Mouse (Mus musculus) forebrain, embryonic 11.5 days (tissue): ENCODE measurements around the gene Rnf167. TPM values are rescaled to one million over a fixed set of nuclear protein-coding genes. Genes with fewer than 3 reads are reported as not detected.

ENCODE experiments used
- ATAC-seq: fragments of 200-750 bp; cut with Nextera tagmentation; replicated peaks from 2 replicates; pipeline ENCODE4 v1.8.0; 2017; ENCODE audit warnings: moderate TSS enrichment; ENCODE audit not compliant: low FRiP score
- DNase-seq: peaks from one replicate; pipeline ENCODE4 v3.0.0-alpha.2; 2017; ENCODE audit warnings: low spot score
- H3K27ac ChIP-seq: fragments of 300-500 bp; sonication (generic); 2 replicates; pipeline ENCODE4 v1.5.1; 2014; ENCODE audit warnings: low read depth, low read length
- H3K27me3 ChIP-seq: fragments of 300-500 bp; sonication (generic); 2 replicates; pipeline ENCODE4 v1.6.1; 2014; ENCODE audit warnings: mild to moderate bottlenecking, low read length, mixed read lengths; ENCODE audit not compliant: control insufficient read depth, insufficient read depth
- H3K36me3 ChIP-seq: fragments of 300-500 bp; sonication (generic); 2 replicates; pipeline ENCODE4 v1.6.1; 2014; ENCODE audit warnings: mild to moderate bottlenecking, low read length, moderate library complexity, mixed read lengths; ENCODE audit not compliant: control insufficient read depth, insufficient read depth
- H3K4me1 ChIP-seq: fragments of 300-500 bp; sonication (generic); replicated peaks from 2 replicates; pipeline ENCODE4 v1.6.1; 2014; ENCODE audit warnings: low read length, mixed read lengths; ENCODE audit not compliant: control insufficient read depth, insufficient read depth
- H3K4me2 ChIP-seq: fragments of 300-500 bp; sonication (generic); 2 replicates; pipeline ENCODE4 v1.6.1; 2014; ENCODE audit warnings: low read depth, mild to moderate bottlenecking, low read length, moderate library complexity, mixed read lengths; ENCODE audit not compliant: severe bottlenecking
- H3K4me3 ChIP-seq: fragments of 300-500 bp; sonication (generic); 2 replicates; pipeline ENCODE4 v1.5.1; 2014; ENCODE audit warnings: low read depth, low read length
- H3K9ac ChIP-seq: fragments of 300-500 bp; sonication (generic); 2 replicates; pipeline ENCODE4 v1.6.1; 2014; ENCODE audit warnings: low read length
- H3K9me3 ChIP-seq: fragments of 300-500 bp; sonication (generic); 2 replicates; pipeline ENCODE4 v1.6.1; 2016; ENCODE audit warnings: low read length, mixed read lengths; ENCODE audit not compliant: control insufficient read depth
- WGBS: fragments of 180-500 bp; shearing (Covaris S2); extraction: QIAGEN DNeasy Blood & Tissue Kit; methylation state at CpG from one replicate; pipeline ENCODE4 v1.1.7; 2014; 5-methylcytosine and 5-hydroxymethylcytosine counted together
- polyA plus RNA-seq: library from polyadenylated mRNA; unstranded; fragments of >200 nt; fragmentation: Nextera tagmentation; extraction: Ambion mirVana; gene quantifications from 2 replicates; pipeline ENCODE4 v1.2.1, GENCODE M21; 2014

Gene Rnf167
- polyA plus RNA-seq, 1 experiment from 2014 or later = 90.0 TPM

DNA sequence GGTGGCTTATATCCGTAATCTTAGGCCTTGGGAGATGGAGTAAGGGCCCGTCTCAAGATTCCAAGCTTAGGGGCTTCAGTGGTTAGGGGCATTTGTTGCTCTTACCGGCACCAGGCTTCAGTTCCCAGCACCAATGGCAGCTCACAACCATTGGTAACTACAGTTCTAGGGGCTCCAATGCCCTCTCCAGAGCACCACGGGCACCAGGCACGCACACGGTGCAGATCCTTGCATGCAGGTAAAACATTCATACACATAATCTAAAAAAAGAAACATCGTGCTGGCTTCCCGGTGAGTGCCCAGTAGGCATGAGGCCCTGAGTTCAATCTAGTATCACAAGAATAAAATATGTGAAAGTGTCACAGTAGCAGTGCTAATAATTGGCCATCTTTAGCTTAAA lies 16.1 kb downstream of the Rnf167 start:
- DNase-seq (no peak), ATAC-seq (no peak)
- Histone ChIP-seq H3K9ac (no peak overlapping the region), H3K4me3 (no peak overlapping the region), H3K4me1 (no peaks in the 10 kb centered on the region), H3K9me3 (no peaks in the 10 kb centered on the region), H3K27ac (no peak overlapping the region), H3K36me3 (peaks cover 14% of the 10 kb centered on the region; the same call in 1 of the 2 replicates), H3K4me2 (no peak overlapping the region), H3K27me3 (no peaks in the 10 kb centered on the region)
- WGBS = 87% methylated on average over 8 of the region's 8 CpGs

DNA sequence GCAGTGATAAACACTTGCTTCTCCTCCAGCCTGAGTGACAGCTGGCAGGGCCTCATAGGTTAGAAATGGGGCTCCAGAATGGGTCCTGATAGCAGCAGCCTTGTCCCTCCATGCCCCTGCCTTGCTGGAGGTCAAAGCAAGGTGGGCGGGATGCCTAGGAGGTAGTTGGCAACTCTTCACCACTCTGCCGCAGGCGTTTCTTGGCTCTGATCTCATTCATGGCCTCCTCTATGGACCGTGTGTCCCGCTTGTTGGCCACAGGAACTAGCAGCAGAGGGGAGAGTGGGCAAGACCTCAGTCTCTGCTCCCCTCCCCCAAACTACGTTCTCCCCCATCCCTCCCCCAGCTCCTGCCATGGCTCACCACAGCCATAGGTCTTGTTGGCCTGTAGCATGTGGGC lies 16.9 kb downstream of the Rnf167 start:
- peaks cover 14% of the 10 kb centered on the region; the same call in 1 of the 2 replicates for H3K36me3 ChIP-seq
- no peaks in the 10 kb centered on the region for H3K27me3 ChIP-seq
- DNase-seq = no peak
- no peak overlapping the region for H3K4me3 ChIP-seq
- H3K4me2 ChIP-seq = no peak overlapping the region
- WGBS = 91% methylated on average over 6 of the region's 6 CpGs
- no peak overlapping the region for H3K27ac ChIP-seq
- H3K9ac ChIP-seq = no peak overlapping the region
- ATAC-seq = no peak
- H3K4me1 ChIP-seq = no peaks in the 10 kb centered on the region
- H3K9me3 ChIP-seq = no peaks in the 10 kb centered on the region

DNA sequence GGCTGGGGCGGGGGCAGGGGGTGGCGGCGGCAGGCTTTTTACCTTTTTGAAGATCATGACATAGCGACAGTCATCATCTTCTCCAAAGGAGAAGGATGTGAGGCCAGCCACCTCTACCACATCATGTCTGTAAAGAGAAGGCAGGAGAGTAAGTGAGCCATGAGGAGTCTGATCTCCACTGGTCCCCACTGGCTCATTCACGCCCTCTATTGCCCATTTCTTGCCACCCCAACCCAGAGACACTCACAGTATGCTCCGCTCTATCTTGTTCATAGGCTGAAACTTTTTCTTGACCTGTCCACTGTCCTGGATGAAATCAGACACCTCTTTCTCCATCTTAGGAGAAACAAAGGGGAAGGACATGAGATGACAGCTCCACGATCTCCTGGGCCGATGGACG lies 17.7 kb downstream of the Rnf167 start:
- no peak overlapping the region for H3K27ac ChIP-seq
- DNase-seq (no peak), ATAC-seq (no peak)
- H3K4me3 ChIP-seq = no peak overlapping the region
- H3K4me2 ChIP-seq = no peak overlapping the region
- H3K4me1 ChIP-seq = no peaks in the 10 kb centered on the region
- peaks cover 14% of the 10 kb centered on the region; the same call in 1 of the 2 replicates for H3K36me3 ChIP-seq
- no peaks in the 10 kb centered on the region for H3K9me3 ChIP-seq
- H3K27me3 ChIP-seq = no peaks in the 10 kb centered on the region
- WGBS = 93% methylated on average over 9 of the region's 9 CpGs
- no peak overlapping the region for H3K9ac ChIP-seq

DNA sequence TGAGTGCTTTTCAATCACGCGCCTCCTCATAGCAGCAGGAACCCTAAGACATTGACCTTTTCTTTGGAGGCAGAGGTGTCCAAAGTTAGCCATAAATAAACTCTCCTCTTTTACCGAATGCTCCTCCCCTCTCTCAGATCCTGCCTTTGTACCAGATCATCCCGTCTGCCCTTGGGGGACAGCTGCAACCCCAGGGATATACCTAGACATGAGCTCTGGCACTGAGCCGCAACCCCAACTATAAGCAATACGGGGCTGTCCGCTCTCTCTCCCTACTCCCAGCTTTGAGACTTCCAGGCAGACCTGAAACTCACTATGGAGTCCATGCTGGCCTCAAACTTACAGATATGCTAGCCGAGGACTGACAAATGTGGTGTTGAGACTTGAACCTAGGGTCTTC lies 19.7 kb downstream of the Rnf167 start:
- H3K9ac ChIP-seq = no peak overlapping the region
- WGBS = 97% methylated on average over 8 of the region's 8 CpGs
- no peaks in the 10 kb centered on the region for H3K9me3 ChIP-seq
- no peak overlapping the region for H3K4me3 ChIP-seq
- ATAC-seq = no peak
- no peaks in the 10 kb centered on the region for H3K27me3 ChIP-seq
- peaks cover 4% of the 10 kb centered on the region; the same call in 1 of the 2 replicates for H3K4me1 ChIP-seq
- DNase-seq = no peak
- peaks cover 14% of the 10 kb centered on the region; the same call in 1 of the 2 replicates for H3K36me3 ChIP-seq
- no peak overlapping the region for H3K4me2 ChIP-seq
- H3K27ac ChIP-seq = no peak overlapping the region

DNA sequence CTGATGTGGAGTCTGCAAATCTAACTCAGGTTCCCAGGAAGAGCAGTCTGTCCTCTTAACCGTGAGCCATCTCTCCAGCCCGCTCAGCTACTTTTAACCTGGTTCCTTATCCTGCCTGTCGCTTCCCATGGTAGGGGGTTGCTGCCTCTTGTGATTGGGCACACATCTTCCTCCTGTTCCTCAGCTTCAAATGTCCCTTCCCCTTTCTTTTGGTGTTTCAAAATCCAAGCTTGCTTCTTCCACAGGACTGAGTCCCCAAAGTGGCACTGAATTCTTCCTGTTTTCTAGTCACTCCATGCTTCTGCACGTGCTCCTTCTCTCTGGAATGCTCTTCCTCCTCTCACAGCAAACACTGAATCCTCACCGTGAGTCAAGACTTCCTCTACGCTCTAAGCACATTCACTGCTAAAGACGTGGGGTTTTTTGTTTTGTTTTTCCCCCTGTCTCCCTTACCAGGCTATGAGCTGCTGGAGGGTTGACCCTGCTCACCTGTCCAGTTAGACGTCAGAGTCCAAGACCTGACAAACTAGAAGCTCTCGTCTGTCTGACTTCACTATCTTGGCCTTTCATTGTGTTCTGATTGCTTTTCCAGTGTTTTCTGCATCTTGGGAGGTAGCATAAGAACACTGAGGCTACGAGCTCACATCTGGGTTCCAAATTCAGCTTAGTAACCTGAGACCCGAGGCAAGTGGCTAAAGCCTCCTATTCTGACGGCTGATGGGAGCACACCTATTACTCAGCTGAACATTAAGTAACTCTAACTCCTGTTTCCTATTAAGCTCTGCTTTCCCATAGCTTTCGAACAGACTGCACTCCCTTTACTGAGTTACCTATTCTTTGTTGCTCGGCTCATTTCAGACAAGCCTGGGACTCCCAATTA lies 20.5 kb downstream of the Rnf167 start:
- Histone ChIP-seq H3K36me3 (peaks cover 12% of the 10 kb centered on the region; the same call in 1 of the 2 replicates), H3K4me1 (peaks cover 4% of the 10 kb centered on the region; the same call in 1 of the 2 replicates), H3K4me2 (peak overlapping the region; percentile 76; the same call in 1 of the 2 replicates), H3K9me3 (no peaks in the 10 kb centered on the region), H3K27me3 (no peaks in the 10 kb centered on the region), H3K27ac (no peak overlapping the region), H3K9ac (peak overlapping the region; percentile 62; the same call in 1 of the 2 replicates), H3K4me3 (peak overlapping the region; percentile 69)
- ATAC-seq (no peak), DNase-seq (no peak)
- 74% methylated on average over 14 of the region's 14 CpGs for WGBS

DNA sequence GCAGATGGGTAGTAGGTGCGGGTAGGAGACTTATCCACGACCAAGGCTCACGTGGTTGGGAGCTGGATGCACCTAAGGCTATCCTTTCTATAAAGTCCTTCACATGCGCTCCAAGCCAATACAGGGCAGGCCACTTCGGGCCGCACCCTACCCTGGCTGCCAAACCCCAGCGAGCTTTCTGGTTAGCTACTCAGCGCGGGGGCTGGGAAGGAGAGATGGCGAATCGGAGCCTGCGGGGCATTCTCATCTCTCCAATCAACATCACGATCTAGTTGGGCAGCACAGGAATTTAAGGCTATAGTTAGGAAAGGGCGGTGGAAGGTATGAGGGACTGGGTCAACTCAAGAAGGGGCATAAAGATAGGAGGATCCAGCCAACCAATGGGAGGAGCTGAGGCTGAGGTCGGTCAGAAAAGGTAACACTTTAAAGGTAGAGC lies 21.3 kb downstream of the Rnf167 start:
- Histone ChIP-seq H3K9ac (peak overlapping the region; percentile 62), H3K36me3 (peaks cover 8% of the 10 kb centered on the region; the same call in 1 of the 2 replicates), H3K9me3 (no peaks in the 10 kb centered on the region), H3K27me3 (no peaks in the 10 kb centered on the region), H3K4me1 (peaks cover 4% of the 10 kb centered on the region; the same call in 1 of the 2 replicates), H3K4me2 (peak overlapping the region; percentile 76), H3K4me3 (peak overlapping the region; percentile 69), H3K27ac (peak overlapping the region; percentile 37; the same call in 1 of the 2 replicates)
- DNase-seq (no peak), ATAC-seq (peak; percentile 39; the same call in 1 of the 2 replicates)
- WGBS = under 1% methylated on average over 15 of the region's 15 CpGs

DNA sequence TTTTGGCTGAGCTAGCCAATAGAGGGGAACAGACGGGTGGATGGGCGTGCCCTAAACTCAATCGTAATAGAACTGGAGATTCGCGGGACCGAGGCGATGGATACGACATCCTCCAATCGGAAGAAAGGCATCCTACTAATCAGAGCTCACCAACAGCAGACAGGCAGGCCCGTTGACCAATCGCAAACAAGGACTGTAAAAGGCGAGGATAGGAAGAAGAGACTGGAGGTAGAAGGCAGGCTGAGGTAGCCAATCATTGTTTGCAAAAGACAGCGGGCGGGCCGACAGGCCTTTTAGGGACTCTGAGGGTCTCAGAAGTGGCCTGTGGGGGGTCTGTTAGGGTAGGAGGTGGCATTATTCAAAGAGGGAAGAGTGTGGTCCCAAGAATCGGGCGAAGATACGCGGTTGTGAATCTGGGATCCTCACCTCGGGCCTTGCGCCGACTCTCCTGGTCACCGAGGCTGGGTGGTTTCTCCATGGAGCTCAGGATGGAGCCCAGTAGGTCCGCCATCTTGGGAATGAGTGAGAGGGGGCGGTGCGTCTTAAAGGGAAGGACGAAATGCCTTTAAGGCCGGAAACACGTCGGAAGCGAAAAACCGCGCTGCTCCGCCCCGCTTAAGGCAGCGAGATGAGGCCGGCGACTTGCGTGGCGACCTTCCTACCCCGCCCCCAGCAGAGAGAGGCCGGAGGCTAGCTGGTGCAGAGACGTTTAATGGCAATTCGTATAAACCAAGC lies 21.9 kb downstream of the Rnf167 start, which contains the start of gene Spag7:
TSS of gene Spag7 (minus strand) at position 646 of the 735 bp plus-strand sequence.
- Histone ChIP-seq H3K27ac (peak within 1 kb of the TSS; percentile 93), H3K9me3 (no peaks in the 10 kb centered on the region), H3K9ac (peak within 1 kb of the TSS; percentile 81), H3K36me3 (peaks cover 8% of the 10 kb centered on the region; the same call in 1 of the 2 replicates), H3K4me2 (peak within 1 kb of the TSS; percentile 94), H3K4me1 (peaks cover 4% of the 10 kb centered on the region; the same call in 1 of the 2 replicates), H3K27me3 (no peaks in the 10 kb centered on the region), H3K4me3 (peak within 1 kb of the TSS; percentile 69)
- DNase-seq (peak; percentile 95), ATAC-seq (peak; percentile 95)
- WGBS = under 1% methylated on average over 44 of the region's 44 CpGs

DNA sequence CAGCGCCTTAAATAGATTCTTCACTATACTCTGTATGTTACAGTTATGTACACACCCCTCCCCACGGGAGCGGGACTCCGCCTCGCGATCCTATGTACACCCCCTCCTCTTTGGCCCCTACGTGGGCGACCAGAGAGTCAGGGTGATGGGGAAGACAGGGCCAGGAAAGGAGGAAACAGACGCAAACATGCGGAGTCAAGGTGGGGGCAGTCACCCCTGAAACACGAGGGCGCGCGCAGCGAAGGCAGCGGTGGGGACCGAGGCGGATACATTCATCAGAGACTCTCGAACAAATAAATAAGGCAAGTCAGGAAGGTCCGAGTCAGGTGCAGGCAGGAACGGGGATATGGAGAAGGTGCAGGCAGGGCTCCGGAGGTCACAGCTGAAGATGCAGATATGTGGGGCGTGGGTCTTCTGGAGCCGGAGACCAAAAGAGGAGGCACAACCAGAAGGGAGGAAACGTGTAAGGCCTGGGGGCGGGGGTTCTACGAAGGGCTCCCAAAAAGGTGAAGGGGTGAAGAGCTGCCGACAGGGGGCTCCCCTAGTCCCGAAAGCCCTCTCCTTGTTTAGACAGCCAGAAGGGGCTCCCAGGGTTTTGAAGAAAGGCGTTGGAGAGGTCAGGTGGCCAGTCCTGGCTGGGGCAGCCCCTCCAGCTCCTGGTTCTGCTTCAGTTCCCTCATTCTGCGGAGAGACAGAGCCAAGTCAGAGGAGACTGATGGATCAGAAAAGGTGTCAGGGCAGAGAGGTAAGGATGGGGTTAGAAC lies 22.7 kb downstream of the Rnf167 start:
- peak overlapping the region; percentile 93 for H3K27ac ChIP-seq
- H3K36me3 ChIP-seq = peaks cover 1% of the 10 kb centered on the region; the same call in 1 of the 2 replicates

More for the DNA sequence above, 22.7 kb downstream of the Rnf167 start:
- under 1% methylated on average over 31 of the region's 31 CpGs for WGBS
- ATAC-seq = peak; percentile 42
- Histone ChIP-seq H3K4me1 (peaks cover 4% of the 10 kb centered on the region; the same call in 1 of the 2 replicates), H3K9ac (peak overlapping the region; percentile 81), H3K9me3 (no peaks in the 10 kb centered on the region), H3K27me3 (no peaks in the 10 kb centered on the region), H3K4me2 (peak overlapping the region; percentile 94), H3K4me3 (peak overlapping the region; percentile 69)
- peak; percentile 87 for DNase-seq
